Mouse (Mus musculus) limb, embryonic 11.5 days (tissue): Measurements from ENCODE around the gene Gm6993. TPM values are rescaled to one million over a fixed set of nuclear protein-coding genes. Genes with fewer than 3 reads are reported as not detected.
A peak's percentile ranks its signal among the peaks of the same experiment; 100 is the strongest.

ENCODE experiments used
- ATAC-seq: fragments of 200-750 bp; cut with Nextera tagmentation; 2 replicates; pipeline ENCODE4 v1.8.0; 2017; ENCODE audit warnings: low read depth; ENCODE audit not compliant: insufficient number of reproducible peaks, low FRiP score, low TSS enrichment
- DNase-seq: peaks from one replicate; pipeline ENCODE4 v3.0.0-alpha.2; 2015; ENCODE audit warnings: low spot score
- H3K27ac ChIP-seq: fragments of 300-500 bp; sonication (generic); replicated peaks from 2 replicates; pipeline ENCODE4 v1.5.1; 2014; ENCODE audit warnings: low read depth, mild to moderate bottlenecking, low read length
- H3K27me3 ChIP-seq: fragments of 300-500 bp; sonication (generic); 2 replicates; pipeline ENCODE4 v1.6.1; 2014; ENCODE audit warnings: mild to moderate bottlenecking, low read length, mixed read lengths; ENCODE audit not compliant: control insufficient read depth, insufficient read depth
- H3K36me3 ChIP-seq: fragments of 300-500 bp; sonication (generic); 2 replicates; pipeline ENCODE4 v1.6.1; 2014; ENCODE audit warnings: mild to moderate bottlenecking, low read length, moderate library complexity, mixed read lengths; ENCODE audit not compliant: control insufficient read depth, insufficient read depth
- H3K4me1 ChIP-seq: fragments of 300-500 bp; sonication (generic); 2 replicates; pipeline ENCODE4 v1.6.1; 2014; ENCODE audit warnings: low read length, mixed read lengths; ENCODE audit not compliant: control insufficient read depth, insufficient read depth
- H3K4me2 ChIP-seq: fragments of 300-500 bp; sonication (generic); 2 replicates; pipeline ENCODE4 v1.6.1; 2014; ENCODE audit warnings: low read depth, mild to moderate bottlenecking, moderate library complexity; ENCODE audit not compliant: severe bottlenecking
- H3K4me3 ChIP-seq: fragments of 300-500 bp; sonication (generic); 2 replicates; pipeline ENCODE4 v1.5.1; 2014; ENCODE audit warnings: low read depth, low read length
- H3K9ac ChIP-seq: fragments of 300-500 bp; sonication (generic); 2 replicates; pipeline ENCODE4 v1.6.1; 2014; ENCODE audit warnings: mild to moderate bottlenecking, low read length
- H3K9me3 ChIP-seq: fragments of 300-500 bp; sonication (generic); 2 replicates; pipeline ENCODE4 v1.6.1; 2016; ENCODE audit warnings: low read length; ENCODE audit not compliant: control insufficient read depth
- WGBS: fragments of 180-500 bp; shearing (Covaris S2); extraction: QIAGEN DNeasy Blood & Tissue Kit; methylation state at CpG from one replicate; pipeline ENCODE4 v1.1.7; 2014; 5-methylcytosine and 5-hydroxymethylcytosine counted together
- polyA plus RNA-seq: library from polyadenylated mRNA; unstranded; fragments of >200 nt; fragmentation: Nextera tagmentation; extraction: Ambion mirVana; gene quantifications from 2 replicates; pipeline ENCODE4 v1.2.1, GENCODE M21; 2014

Gm6993 gene
- polyA plus RNA-seq, 1 experiment from 2014 or later = not detected

- H3K27me3 ChIP-seq = no peaks in the 10 kb centered on the region
- ATAC-seq (no peak), DNase-seq (no peak)
- no peaks in the 10 kb centered on the region for H3K36me3 ChIP-seq
- H3K4me2 ChIP-seq = no peak overlapping the region
- no peak overlapping the region for H3K27ac ChIP-seq
- WGBS = 91% methylated on average over 3 of the region's 3 CpGs
- H3K9me3 ChIP-seq = no peaks in the 10 kb centered on the region
- no peak overlapping the region for H3K4me3 ChIP-seq
- H3K9ac ChIP-seq = no peak overlapping the region
- H3K4me1 ChIP-seq = peaks cover 10% of the 10 kb centered on the region
Measured at GRCm38 (mm10) chr12:31261882-31262281, 21.3 kb downstream of the Gm6993 start.

GRCm38 (mm10) chr12:31263921-31264320, 23.4 kb downstream of the Gm6993 start:
- peak overlapping the region; percentile 90 for H3K4me2 ChIP-seq
- H3K9ac ChIP-seq = no peak overlapping the region
- no peak overlapping the region for H3K4me3 ChIP-seq
- WGBS = 39% methylated on average over 7 of the region's 7 CpGs
- peaks cover 15% of the 10 kb centered on the region for H3K4me1 ChIP-seq
- no peak for DNase-seq
- H3K9me3 ChIP-seq = no peaks in the 10 kb centered on the region
- no peak for ATAC-seq
- H3K27ac ChIP-seq = no peak overlapping the region
- H3K36me3 ChIP-seq = no peaks in the 10 kb centered on the region
- no peaks in the 10 kb centered on the region for H3K27me3 ChIP-seq

GRCm38 (mm10) chr12:31265005-31265721, 24.6 kb downstream of the Gm6993 start, which contains the start of gene Lamb1:
Gene Lamb1 (plus strand): TSS chr12:31265234.
- Histone ChIP-seq H3K9ac (peak within 1 kb of the TSS; percentile 66), H3K4me2 (peak within 1 kb of the TSS; percentile 90), H3K4me3 (peak within 1 kb of the TSS; percentile 72), H3K4me1 (peaks cover 18% of the 10 kb centered on the region), H3K27me3 (no peaks in the 10 kb centered on the region), H3K27ac (peak within 1 kb of the TSS; percentile 81), H3K9me3 (no peaks in the 10 kb centered on the region), H3K36me3 (peaks cover 2% of the 10 kb centered on the region; the same call in 1 of the 2 replicates)
- peak; percentile 85 for DNase-seq
- 0% methylated on average over 38 of the region's 39 CpGs for WGBS
- peak; percentile 58 for ATAC-seq

GRCm38 (mm10) chr12:31265722-31266431, 25.3 kb downstream of the Gm6993 start:
- H3K36me3 ChIP-seq = peaks cover 2% of the 10 kb centered on the region; the same call in 1 of the 2 replicates
- peak overlapping the region; percentile 66 for H3K9ac ChIP-seq
- peak; percentile 41; the same call in 1 of the 2 replicates for ATAC-seq
- H3K27ac ChIP-seq = peak overlapping the region; percentile 81
- DNase-seq = peak; percentile 77
- peaks cover 18% of the 10 kb centered on the region for H3K4me1 ChIP-seq
- H3K4me2 ChIP-seq = peak overlapping the region; percentile 90
- peak overlapping the region; percentile 72 for H3K4me3 ChIP-seq
- no peaks in the 10 kb centered on the region for H3K9me3 ChIP-seq
- H3K27me3 ChIP-seq = no peaks in the 10 kb centered on the region
- under 1% methylated on average over 50 of the region's 50 CpGs for WGBS

GRCm38 (mm10) chr12:31266686-31267085, 26.1 kb downstream of the Gm6993 start:
- peak overlapping the region; percentile 72 for H3K4me3 ChIP-seq
- no peak overlapping the region for H3K27ac ChIP-seq
- no peak for ATAC-seq
- H3K9me3 ChIP-seq = no peaks in the 10 kb centered on the region
- 12% methylated on average over 15 of the region's 15 CpGs for WGBS
- H3K36me3 ChIP-seq = peaks cover 2% of the 10 kb centered on the region; the same call in 1 of the 2 replicates
- H3K4me1 ChIP-seq = peaks cover 21% of the 10 kb centered on the region
- peak; percentile 57 for DNase-seq
- H3K4me2 ChIP-seq = peak overlapping the region; percentile 90
- H3K9ac ChIP-seq = peak overlapping the region; percentile 66
- H3K27me3 ChIP-seq = no peaks in the 10 kb centered on the region

GRCm38 (mm10) chr12:31267363-31267762, 26.8 kb downstream of the Gm6993 start:
- Histone ChIP-seq H3K4me3 (no peak overlapping the region; the same call in 1 of the 2 replicates), H3K4me1 (peaks cover 24% of the 10 kb centered on the region), H3K27ac (no peak overlapping the region), H3K4me2 (peak overlapping the region; percentile 90; the same call in 1 of the 2 replicates), H3K9ac (no peak overlapping the region), H3K9me3 (no peaks in the 10 kb centered on the region), H3K27me3 (no peaks in the 10 kb centered on the region), H3K36me3 (peaks cover 2% of the 10 kb centered on the region; the same call in 1 of the 2 replicates)
- 29% methylated on average over 4 of the region's 4 CpGs for WGBS
- DNase-seq = no peak
- ATAC-seq = no peak

- H3K4me3 ChIP-seq = no peak overlapping the region
- no peaks in the 10 kb centered on the region for H3K27me3 ChIP-seq
- peaks cover 24% of the 10 kb centered on the region for H3K4me1 ChIP-seq
- no peak for ATAC-seq
- H3K4me2 ChIP-seq = no peak overlapping the region
- no peak overlapping the region for H3K27ac ChIP-seq
- no peaks in the 10 kb centered on the region for H3K9me3 ChIP-seq
- peaks cover 2% of the 10 kb centered on the region for H3K36me3 ChIP-seq
- WGBS = 85% methylated on average over 3 of the region's 3 CpGs
- DNase-seq = no peak
- no peak overlapping the region for H3K9ac ChIP-seq
Measured at GRCm38 (mm10) chr12:31268315-31268714, 27.7 kb downstream of the Gm6993 start.

- 47% methylated on average over 12 of the region's 12 CpGs for WGBS
- Histone ChIP-seq H3K9me3 (no peaks in the 10 kb centered on the region), H3K27me3 (no peaks in the 10 kb centered on the region), H3K4me3 (no peak overlapping the region), H3K27ac (no peak overlapping the region), H3K9ac (no peak overlapping the region), H3K36me3 (peaks cover 2% of the 10 kb centered on the region), H3K4me2 (no peak overlapping the region), H3K4me1 (peaks cover 21% of the 10 kb centered on the region)
- ATAC-seq (no peak), DNase-seq (no peak)
Measured at GRCm38 (mm10) chr12:31269020-31269597, 28.5 kb downstream of the Gm6993 start.
